Mouse (Mus musculus) hindbrain, embryonic 11.5 days (tissue): ENCODE data around the gene Zfp316. TPM values are rescaled to one million over a fixed set of nuclear protein-coding genes. Genes with fewer than 3 reads are reported as not detected.
A peak's percentile ranks its signal among the peaks of the same experiment; 100 is the strongest.

Experiments used
- ATAC-seq: fragments of 200-750 bp; cut with Nextera tagmentation; 2 replicates; pipeline ENCODE4 v1.8.0; 2017; ENCODE audit warnings: mild to moderate bottlenecking, moderate TSS enrichment, moderate library complexity; ENCODE audit not compliant: low FRiP score
- DNase-seq: peaks from one replicate; pipeline ENCODE4 v3.0.0-alpha.2; 2015; ENCODE audit warnings: low spot score
- H3K27ac ChIP-seq: fragments of 300-500 bp; sonication (generic); 2 replicates; pipeline ENCODE4 v1.5.1; 2014; ENCODE audit warnings: mild to moderate bottlenecking, low read depth, low read length
- H3K27me3 ChIP-seq: fragments of 300-500 bp; sonication (generic); 2 replicates; pipeline ENCODE4 v1.6.1; 2014; ENCODE audit warnings: mild to moderate bottlenecking, low read length, moderate library complexity, mixed read lengths; ENCODE audit not compliant: control insufficient read depth, insufficient read depth
- H3K36me3 ChIP-seq: fragments of 300-500 bp; sonication (generic); 2 replicates; pipeline ENCODE4 v1.6.1; 2014; ENCODE audit warnings: mild to moderate bottlenecking, low read length, moderate library complexity, mixed read lengths; ENCODE audit not compliant: control insufficient read depth, insufficient read depth
- H3K4me1 ChIP-seq: fragments of 300-500 bp; sonication (generic); replicated peaks from 2 replicates; pipeline ENCODE4 v1.6.1; 2014; ENCODE audit warnings: low read length, mixed read lengths; ENCODE audit not compliant: control insufficient read depth, insufficient read depth
- H3K4me2 ChIP-seq: fragments of 300-500 bp; sonication (generic); replicated peaks from 2 replicates; pipeline ENCODE4 v1.6.1; 2014; ENCODE audit warnings: mild to moderate bottlenecking, low read depth, low read length
- H3K4me3 ChIP-seq: fragments of 300-500 bp; sonication (generic); 2 replicates; pipeline ENCODE4 v1.5.1; 2014; ENCODE audit warnings: low read depth, low read length
- H3K9ac ChIP-seq: fragments of 300-500 bp; sonication (generic); 2 replicates; pipeline ENCODE4 v1.6.1; 2014; ENCODE audit warnings: low read depth, low read length
- H3K9me3 ChIP-seq: fragments of 300-500 bp; sonication (generic); 2 replicates; pipeline ENCODE4 v1.6.1; 2016; ENCODE audit warnings: low read length; ENCODE audit not compliant: control insufficient read depth
- WGBS: fragments of 180-500 bp; shearing (Covaris S2); extraction: QIAGEN DNeasy Blood & Tissue Kit; methylation state at CpG from one replicate; pipeline ENCODE4 v1.1.7; 2014; 5-methylcytosine and 5-hydroxymethylcytosine counted together
- polyA plus RNA-seq: library from polyadenylated mRNA; unstranded; fragments of >200 nt; fragmentation: Nextera tagmentation; extraction: Ambion mirVana; gene quantifications from 2 replicates; pipeline ENCODE4 v1.2.1, GENCODE M21; 2014

Gene Zfp316
- polyA plus RNA-seq, 1 experiment from 2014 or later, result 3.4 TPM

- Histone ChIP-seq H3K27me3 (peaks cover 64% of the 10 kb centered on the region), H3K9me3 (no peaks in the 10 kb centered on the region), H3K9ac (no peak overlapping the region), H3K4me2 (peak overlapping the region; percentile 7; the same call in 1 of the 2 replicates), H3K27ac (no peak overlapping the region), H3K4me1 (peaks cover 15% of the 10 kb centered on the region), H3K4me3 (no peak overlapping the region), H3K36me3 (0 out of 2 replicates have a peak, but pooled peaks cover 5% of the 10 kb centered on the region)
- DNase-seq (no peak), ATAC-seq (0 out of 2 replicates have a peak, but pooled peaks have one; percentile 8)
- WGBS, result 9% methylated on average over 24 of the region's 24 CpGs
These were observed 14.7 kb downstream of the Zfp316 start for GRCm38 (mm10) chr5:143255131-143255519.

- H3K9ac ChIP-seq, result no peak overlapping the region
- peaks cover 15% of the 10 kb centered on the region for H3K4me1 ChIP-seq
- ATAC-seq (peak; percentile 19; the same call in 1 of the 2 replicates), DNase-seq (no peak)
- peak overlapping the region; percentile 35; the same call in 1 of the 2 replicates for H3K4me3 ChIP-seq
- H3K27ac ChIP-seq, result no peak overlapping the region
- H3K4me2 ChIP-seq, result peak overlapping the region; percentile 7; the same call in 1 of the 2 replicates
- 4% methylated on average over 66 of the region's 66 CpGs for WGBS
- H3K9me3 ChIP-seq, result no peaks in the 10 kb centered on the region
- H3K36me3 ChIP-seq, result 0 out of 2 replicates have a peak, but pooled peaks cover 5% of the 10 kb centered on the region
- peaks cover 64% of the 10 kb centered on the region for H3K27me3 ChIP-seq
These were observed 15.2 kb downstream of the Zfp316 start for GRCm38 (mm10) chr5:143254487-143255130.

DNA sequence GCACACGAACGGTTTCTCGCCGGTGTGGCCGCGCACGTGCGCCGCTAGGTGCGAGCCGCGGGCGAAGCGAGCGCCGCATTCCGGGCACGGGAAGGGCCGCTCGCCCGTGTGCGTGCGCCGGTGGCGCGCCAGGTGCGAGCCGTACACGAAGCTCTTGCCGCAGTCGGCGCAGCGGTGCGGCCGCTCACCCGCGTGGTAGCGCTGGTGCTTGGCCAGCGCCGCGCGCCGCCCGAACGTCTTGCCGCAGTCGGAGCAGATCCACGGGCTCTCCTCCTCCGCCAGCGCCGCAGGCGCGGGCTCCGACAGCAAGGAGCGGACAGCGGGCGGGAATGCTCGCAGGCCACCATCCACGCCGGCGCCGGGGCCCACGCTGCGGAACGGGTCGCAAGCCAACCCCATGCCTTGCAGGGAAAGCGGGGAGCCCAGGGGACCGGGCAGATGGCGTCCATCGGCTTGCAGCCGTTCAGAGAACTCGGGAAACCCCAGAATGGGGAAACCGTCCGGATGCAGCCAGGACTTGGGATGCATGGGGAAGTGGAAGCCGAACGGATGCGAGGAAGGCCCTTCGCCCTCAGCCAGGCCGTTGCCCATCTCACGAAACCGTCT lies 15.8 kb downstream of the Zfp316 start:
- Histone ChIP-seq H3K27me3 (peaks cover 64% of the 10 kb centered on the region), H3K36me3 (0 out of 2 replicates have a peak, but pooled peaks cover 5% of the 10 kb centered on the region), H3K27ac (no peak overlapping the region), H3K4me1 (peaks cover 15% of the 10 kb centered on the region), H3K9me3 (no peaks in the 10 kb centered on the region), H3K4me3 (peak overlapping the region; percentile 35), H3K4me2 (peak overlapping the region; percentile 70), H3K9ac (peak overlapping the region; percentile 15; the same call in 1 of the 2 replicates)
- 0 out of 2 replicates have a peak, but pooled peaks have one; percentile 22 for ATAC-seq
- peak; percentile 69 for DNase-seq
- 4% methylated on average over 56 of the region's 81 CpGs for WGBS

DNA sequence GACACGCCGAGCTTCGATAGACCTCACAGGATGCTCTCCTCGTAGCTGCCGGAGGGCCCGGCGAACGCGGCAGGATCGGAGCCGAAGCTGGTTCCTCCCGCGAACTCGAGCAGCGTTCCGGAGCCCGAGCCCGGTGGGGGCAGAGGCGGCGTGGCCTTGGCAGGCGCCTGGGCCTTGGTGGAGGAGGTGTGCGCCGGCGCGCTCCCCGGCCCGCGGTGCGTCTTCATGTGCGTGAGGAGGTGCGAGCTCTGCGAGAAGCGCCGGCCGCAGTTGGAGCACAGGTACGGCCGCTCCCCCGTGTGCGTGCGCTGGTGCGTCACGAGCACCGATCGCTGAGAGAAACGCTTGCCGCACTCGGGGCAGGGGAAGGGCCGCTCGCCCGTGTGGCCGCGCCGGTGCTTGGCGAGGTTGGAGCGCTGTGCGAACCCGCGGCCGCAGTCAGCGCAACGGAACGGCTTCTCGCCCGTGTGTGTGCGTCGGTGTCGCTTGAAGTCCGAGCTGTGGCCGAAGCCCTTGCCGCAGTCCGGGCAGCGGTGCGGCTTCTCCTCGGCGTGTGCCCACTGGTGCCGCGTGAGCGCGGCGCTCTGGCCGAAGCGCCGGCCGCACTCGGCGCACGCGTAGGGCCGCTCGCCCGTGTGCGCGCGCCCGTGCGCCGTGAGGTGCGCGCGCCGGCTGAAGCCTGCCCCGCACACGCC lies 16.5 kb downstream of the Zfp316 start:
- Histone ChIP-seq H3K36me3 (peaks cover 3% of the 10 kb centered on the region; the same call in 1 of the 2 replicates), H3K4me1 (peaks cover 15% of the 10 kb centered on the region), H3K27me3 (peaks cover 62% of the 10 kb centered on the region), H3K4me3 (peak overlapping the region; percentile 35), H3K9ac (no peak overlapping the region; the same call in 1 of the 2 replicates), H3K27ac (no peak overlapping the region), H3K9me3 (no peaks in the 10 kb centered on the region), H3K4me2 (peak overlapping the region; percentile 70)
- 1% methylated on average over 103 of the region's 103 CpGs for WGBS
- ATAC-seq (0 out of 2 replicates have a peak, but pooled peaks have one; percentile 15), DNase-seq (peak; percentile 64)

GRCm38 (mm10) chr5:143252791-143253185 lies 17.0 kb downstream of the Zfp316 start:
- peaks cover 3% of the 10 kb centered on the region; the same call in 1 of the 2 replicates for H3K36me3 ChIP-seq
- peaks cover 62% of the 10 kb centered on the region for H3K27me3 ChIP-seq
- no peak overlapping the region for H3K4me2 ChIP-seq
- no peak for DNase-seq
- ATAC-seq, result no peak
- 9% methylated on average over 18 of the region's 18 CpGs for WGBS
- no peak overlapping the region for H3K27ac ChIP-seq
- H3K4me3 ChIP-seq, result peak overlapping the region; percentile 35
- no peaks in the 10 kb centered on the region for H3K9me3 ChIP-seq
- H3K4me1 ChIP-seq, result peaks cover 15% of the 10 kb centered on the region
- no peak overlapping the region for H3K9ac ChIP-seq

- H3K36me3 ChIP-seq, result peaks cover 3% of the 10 kb centered on the region; the same call in 1 of the 2 replicates
- no peaks in the 10 kb centered on the region for H3K9me3 ChIP-seq
- peaks cover 15% of the 10 kb centered on the region for H3K4me1 ChIP-seq
- no peak overlapping the region for H3K9ac ChIP-seq
- ATAC-seq, result no peak
- H3K27ac ChIP-seq, result no peak overlapping the region
- WGBS, result 31% methylated on average over 6 of the region's 6 CpGs
- H3K4me2 ChIP-seq, result no peak overlapping the region
- H3K4me3 ChIP-seq, result no peak overlapping the region
- peaks cover 55% of the 10 kb centered on the region for H3K27me3 ChIP-seq
- DNase-seq, result no peak
These were observed 17.8 kb downstream of the Zfp316 start for GRCm38 (mm10) chr5:143252039-143252438.

- Histone ChIP-seq H3K27me3 (no peaks in the 10 kb centered on the region), H3K4me2 (no peak overlapping the region), H3K4me3 (no peak overlapping the region), H3K36me3 (peaks cover 26% of the 10 kb centered on the region), H3K9me3 (no peaks in the 10 kb centered on the region), H3K27ac (no peak overlapping the region), H3K9ac (no peak overlapping the region), H3K4me1 (no peaks in the 10 kb centered on the region)
- DNase-seq (no peak), ATAC-seq (no peak)
- WGBS, result 98% methylated on average over 26 of the region's 26 CpGs
These were observed 24.9 kb downstream of the Zfp316 start for GRCm38 (mm10) chr5:143244926-143245325.

DNA sequence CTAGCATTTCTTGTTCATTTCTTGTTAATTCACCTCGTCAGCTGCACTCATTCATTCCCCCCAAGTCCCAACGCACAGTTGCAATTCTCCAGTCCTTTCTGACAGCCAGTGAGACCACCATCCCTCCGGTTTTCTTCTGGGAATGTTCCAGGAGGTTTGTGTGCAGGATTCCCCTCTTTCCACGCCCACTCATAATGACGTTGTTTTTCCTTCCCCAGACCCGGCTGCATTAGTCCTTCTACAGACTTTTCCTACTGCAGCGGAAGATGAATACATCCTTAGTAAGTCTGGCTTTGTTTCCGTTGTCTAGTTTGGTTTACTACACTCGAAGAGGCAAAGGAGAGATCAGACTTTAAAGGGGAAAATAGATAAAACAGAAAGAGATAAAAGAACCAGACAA lies 33.8 kb downstream of the Zfp316 start:
- Histone ChIP-seq H3K9me3 (no peaks in the 10 kb centered on the region), H3K4me1 (no peaks in the 10 kb centered on the region), H3K27me3 (no peaks in the 10 kb centered on the region), H3K36me3 (no peaks in the 10 kb centered on the region; the same call in 1 of the 2 replicates), H3K4me2 (peak overlapping the region; percentile 80), H3K27ac (no peak overlapping the region), H3K9ac (peak overlapping the region; percentile 95; the same call in 1 of the 2 replicates), H3K4me3 (peak overlapping the region; percentile 87)
- 58% methylated on average over 9 of the region's 9 CpGs for WGBS
- no peak for ATAC-seq
- no peak for DNase-seq
